Mouse (Mus musculus): ENCODE measurements around the gene C1qtnf1. TPM values are rescaled to one million over a fixed set of nuclear protein-coding genes. Genes with fewer than 3 reads are reported as not detected.

The C1qtnf1 gene
- polyA plus RNA-seq, 2 experiments = 1.1 to 1.4 TPM

DNA sequence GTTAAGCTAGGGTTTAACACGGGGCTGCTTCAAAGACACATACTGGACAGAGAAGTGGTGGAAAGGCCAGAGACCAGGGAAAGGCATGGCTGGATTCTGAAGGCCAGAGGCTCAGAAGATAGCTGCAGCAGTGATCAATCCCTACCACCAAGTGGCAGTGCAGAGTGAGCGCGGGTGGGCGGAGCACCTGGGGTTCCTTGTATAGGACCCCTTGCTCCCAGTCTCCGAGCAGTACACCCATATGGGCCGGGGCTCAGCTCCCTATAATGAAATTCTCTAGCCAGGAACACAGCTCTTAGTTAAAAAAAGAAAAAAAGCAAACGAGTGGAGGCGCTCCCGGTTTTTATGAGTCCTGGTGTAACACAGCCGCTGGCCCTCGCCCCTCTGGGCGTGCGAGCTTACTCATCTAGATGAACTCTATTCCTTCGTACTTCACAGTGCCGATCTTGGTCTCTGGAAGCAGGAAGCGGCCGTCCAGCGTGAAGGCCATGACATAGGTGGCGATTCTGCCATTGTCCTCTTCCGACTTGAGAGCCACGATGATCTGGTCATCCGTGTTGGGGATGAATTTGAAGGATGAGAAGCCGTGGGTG, 20.6 kb upstream of the C1qtnf1 start:
- Histone ChIP-seq H3K9ac (replicated peaks) (no peak overlapping the region), H3K4me1 (replicated peaks; ENCODE audit: control insufficient read depth in 2 of 2, insufficient read depth in 2 of 2, low read length in 1 of 2) (no peaks in the 10 kb centered on the region), H3K4me3 (ENCODE audit: insufficient read depth in 1 of 2, low read depth in 2 of 2, low read length in 2 of 2) (no peak overlapping the region), H3K4me2 (ENCODE audit: low read depth) (no peak overlapping the region), H3K27me3 (ENCODE audit: control insufficient read depth, insufficient read depth, low read length) (no peaks in the 10 kb centered on the region), H3K9me3 (ENCODE audit: control insufficient read depth, low read length) (no peaks in the 10 kb centered on the region), H3K36me3 (replicated peaks; ENCODE audit: control insufficient read depth, insufficient read depth, low read depth) (peaks cover 2% of the 10 kb centered on the region; the same call in 1 of the 2 replicates), H3K27ac (no peak overlapping the region)
- ATAC-seq (ENCODE audit: insufficient read depth) = no peak
- TF ChIP-seq EP300 (IDR thresholded peaks at IDR 0.05; ENCODE audit: low read depth) = no peak
- no peak for TF ChIP-seq CTCF (IDR thresholded peaks at IDR 0.05; ENCODE audit: low read depth)
- WGBS (ENCODE audit: insufficient replicate concordance) = 83% methylated on average over 23 of the region's 23 CpGs
- no peak for DNase-seq (ENCODE audit: low read depth in 3 of 3, low spot score in 3 of 3)

DNA sequence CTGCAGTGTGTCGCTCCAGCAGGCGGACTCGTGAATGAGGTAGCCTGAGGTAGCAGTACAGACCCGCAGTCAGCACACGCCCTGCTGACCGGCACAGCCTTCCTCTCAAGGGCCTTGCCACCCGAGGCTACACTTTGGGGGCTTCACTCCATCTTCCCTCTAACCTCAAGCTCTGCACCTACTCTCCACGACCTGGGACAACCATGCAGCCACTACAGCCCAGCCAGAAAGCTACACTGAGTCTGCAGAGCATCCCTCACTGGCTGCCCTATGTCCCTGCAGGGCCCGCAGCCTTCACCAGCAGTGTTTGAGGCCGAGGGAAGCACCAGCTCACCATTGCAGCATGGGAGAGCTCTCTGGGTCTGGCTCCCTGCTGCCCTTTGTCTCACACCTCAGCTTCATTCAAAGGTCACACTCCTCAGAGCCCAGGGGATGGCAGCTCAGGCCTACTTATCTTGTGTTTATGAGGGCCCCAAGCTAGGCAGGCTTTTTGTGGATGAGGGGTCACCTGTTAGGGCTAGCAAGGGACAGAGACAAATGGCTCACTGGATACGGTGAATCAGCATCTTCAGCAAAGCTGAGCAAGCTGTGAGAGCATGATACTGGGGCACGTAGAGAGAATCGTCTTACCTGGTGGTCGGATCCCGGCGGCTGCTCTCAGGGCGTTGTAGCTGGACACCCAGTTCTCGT, 19.8 kb upstream of the C1qtnf1 start:
- Histone ChIP-seq H3K27ac (no peak overlapping the region), H3K4me1 (replicated peaks; ENCODE audit: control insufficient read depth in 2 of 2, insufficient read depth in 2 of 2, low read length in 1 of 2) (no peaks in the 10 kb centered on the region), H3K9ac (replicated peaks) (no peak overlapping the region), H3K27me3 (ENCODE audit: control insufficient read depth, insufficient read depth, low read length) (no peaks in the 10 kb centered on the region), H3K36me3 (replicated peaks; ENCODE audit: control insufficient read depth, insufficient read depth, low read depth) (peaks cover 2% of the 10 kb centered on the region; the same call in 1 of the 2 replicates), H3K9me3 (ENCODE audit: control insufficient read depth, low read length) (no peaks in the 10 kb centered on the region), H3K4me3 (ENCODE audit: insufficient read depth in 1 of 2, low read depth in 2 of 2, low read length in 2 of 2) (no peak overlapping the region), H3K4me2 (ENCODE audit: low read depth) (no peak overlapping the region)
- DNase-seq (ENCODE audit: low read depth in 3 of 3, low spot score in 3 of 3) (no peak), ATAC-seq (ENCODE audit: insufficient read depth) (no peak)
- WGBS (ENCODE audit: insufficient replicate concordance) = 73% methylated on average over 18 of the region's 18 CpGs
- TF ChIP-seq CTCF (IDR thresholded peaks at IDR 0.05; ENCODE audit: low read depth) = no peak
- no peak for TF ChIP-seq EP300 (IDR thresholded peaks at IDR 0.05; ENCODE audit: low read depth)

DNA sequence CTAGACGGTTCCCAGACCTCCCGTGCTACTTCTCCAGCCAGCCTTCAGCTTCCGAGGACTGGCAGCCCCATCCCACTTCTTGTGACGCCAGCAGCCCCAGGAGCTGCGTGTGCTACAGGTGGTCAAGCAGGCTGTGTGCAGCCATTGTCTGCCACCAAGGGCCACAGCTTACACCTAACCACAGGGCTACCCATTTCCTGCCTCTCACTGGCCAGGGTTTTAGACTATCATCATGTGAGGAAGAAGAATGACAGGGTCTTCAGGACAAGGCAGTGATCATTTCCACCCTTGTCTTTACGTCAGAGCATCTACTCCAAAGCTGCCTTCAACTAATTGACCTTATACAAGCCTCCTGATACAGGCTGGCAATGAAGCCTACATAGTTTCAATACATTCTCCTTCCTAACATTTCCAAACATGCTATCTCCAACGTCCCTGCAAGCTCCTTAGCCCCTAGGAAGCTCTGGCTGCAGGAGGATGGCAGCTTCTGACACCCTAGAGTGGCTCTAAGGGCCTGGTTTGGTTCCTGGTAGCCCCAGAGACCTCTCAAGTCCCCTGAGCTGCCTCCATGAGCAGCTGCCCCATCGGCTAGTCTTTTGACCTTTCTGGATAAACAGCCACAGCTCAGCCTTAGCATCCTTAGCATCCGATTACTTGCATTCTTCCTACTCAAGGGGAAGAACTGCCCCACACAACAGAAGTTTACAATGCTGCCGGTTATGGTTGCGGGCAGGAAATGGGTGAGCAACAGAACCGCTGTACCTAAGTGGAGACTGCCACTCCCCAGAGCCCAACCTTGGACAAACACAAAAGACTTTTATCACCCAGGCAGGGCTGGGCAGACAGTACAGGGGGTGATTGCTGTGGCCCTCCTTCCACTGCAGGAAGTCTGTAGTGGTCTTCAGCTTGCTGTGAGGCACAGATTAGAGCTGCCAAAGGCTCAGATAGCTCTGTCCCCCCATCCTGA, 18.6 kb upstream of the C1qtnf1 start:
- Histone ChIP-seq H3K4me1 (replicated peaks; ENCODE audit: control insufficient read depth in 2 of 2, insufficient read depth in 2 of 2, low read length in 1 of 2) (no peaks in the 10 kb centered on the region), H3K27me3 (ENCODE audit: control insufficient read depth, insufficient read depth, low read length) (no peaks in the 10 kb centered on the region), H3K4me3 (ENCODE audit: insufficient read depth in 1 of 2, low read depth in 2 of 2, low read length in 2 of 2) (no peak overlapping the region), H3K4me2 (ENCODE audit: low read depth) (no peak overlapping the region), H3K36me3 (replicated peaks; ENCODE audit: control insufficient read depth, insufficient read depth, low read depth) (peaks cover 2% of the 10 kb centered on the region; the same call in 1 of the 2 replicates), H3K27ac (no peak overlapping the region), H3K9ac (replicated peaks) (no peak overlapping the region), H3K9me3 (ENCODE audit: control insufficient read depth, low read length) (no peaks in the 10 kb centered on the region)
- WGBS (ENCODE audit: insufficient replicate concordance) = 65% methylated on average over 12 of the region's 12 CpGs
- ATAC-seq (ENCODE audit: insufficient read depth) (no peak), DNase-seq (ENCODE audit: low read depth in 3 of 3, low spot score in 3 of 3) (no peak)
- TF ChIP-seq EP300 (IDR thresholded peaks at IDR 0.05; ENCODE audit: low read depth) (no peak), CTCF (IDR thresholded peaks at IDR 0.05; ENCODE audit: low read depth) (no peak)

DNA sequence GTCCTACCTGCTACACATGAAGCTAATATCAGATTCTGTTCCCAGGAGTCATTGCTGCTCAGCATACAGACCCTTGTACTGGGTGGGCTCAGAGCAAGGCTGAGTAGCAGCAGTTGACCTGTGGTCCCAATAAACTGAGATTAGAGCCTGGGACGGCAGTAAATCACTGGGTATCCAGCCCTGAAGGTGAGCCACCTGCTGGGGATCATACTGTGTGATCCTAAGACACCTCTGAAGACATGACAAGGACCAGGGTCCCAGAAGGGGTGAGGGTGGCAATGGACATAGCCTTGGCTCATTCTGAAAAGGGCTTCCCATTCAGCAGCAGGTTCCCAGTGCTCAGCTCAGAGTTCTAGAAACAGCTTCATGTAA, 17.9 kb upstream of the C1qtnf1 start:
- WGBS (ENCODE audit: insufficient replicate concordance) = 54% methylated on average over 1 of the region's 1 CpGs
- DNase-seq (ENCODE audit: low read depth in 3 of 3, low spot score in 3 of 3) (no peak), ATAC-seq (ENCODE audit: insufficient read depth) (no peak)
- no peak overlapping the region for H3K27ac ChIP-seq
- H3K4me2 ChIP-seq (ENCODE audit: low read depth) = no peak overlapping the region
- peaks cover 2% of the 10 kb centered on the region; the same call in 1 of the 2 replicates for H3K36me3 ChIP-seq (replicated peaks; ENCODE audit: control insufficient read depth, insufficient read depth, low read depth)
- no peak overlapping the region for H3K4me3 ChIP-seq (ENCODE audit: insufficient read depth in 1 of 2, low read depth in 2 of 2, low read length in 2 of 2)
- TF ChIP-seq CTCF (IDR thresholded peaks at IDR 0.05; ENCODE audit: low read depth) = no peak
- no peak for TF ChIP-seq EP300 (IDR thresholded peaks at IDR 0.05; ENCODE audit: low read depth)
- H3K27me3 ChIP-seq (ENCODE audit: control insufficient read depth, insufficient read depth, low read length) = no peaks in the 10 kb centered on the region
- no peaks in the 10 kb centered on the region for H3K4me1 ChIP-seq (replicated peaks; ENCODE audit: control insufficient read depth in 2 of 2, insufficient read depth in 2 of 2, low read length in 1 of 2)
- H3K9ac ChIP-seq (replicated peaks) = no peak overlapping the region
- H3K9me3 ChIP-seq (ENCODE audit: control insufficient read depth, low read length) = no peaks in the 10 kb centered on the region

DNA sequence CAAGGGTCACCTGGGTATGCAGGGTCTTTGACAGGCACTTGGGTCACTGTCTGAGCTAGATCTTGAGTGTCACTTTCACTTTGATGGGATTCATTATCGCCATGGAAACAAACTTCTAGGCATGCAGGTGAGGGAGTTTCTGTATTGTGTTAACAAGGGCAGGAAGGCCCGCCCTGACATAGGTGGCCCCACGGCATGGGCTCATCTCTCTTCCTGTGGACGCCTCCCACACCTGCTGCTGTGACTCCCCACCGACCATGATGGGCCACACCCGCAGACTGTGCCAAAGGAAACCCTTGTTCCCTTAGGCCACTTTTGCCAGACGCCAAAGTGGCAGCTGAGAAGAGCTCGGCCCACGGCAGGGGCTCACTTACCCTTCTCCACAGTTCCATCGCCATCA, 17.5 kb upstream of the C1qtnf1 start:
- H3K27ac ChIP-seq = no peak overlapping the region
- TF ChIP-seq CTCF (IDR thresholded peaks at IDR 0.05; ENCODE audit: low read depth) = no peak
- no peak for TF ChIP-seq EP300 (IDR thresholded peaks at IDR 0.05; ENCODE audit: low read depth)
- no peak overlapping the region for H3K4me2 ChIP-seq (ENCODE audit: low read depth)

More for the DNA sequence above, 17.5 kb upstream of the C1qtnf1 start:
- Histone ChIP-seq H3K27me3 (ENCODE audit: control insufficient read depth, insufficient read depth, low read length) (no peaks in the 10 kb centered on the region), H3K4me3 (ENCODE audit: insufficient read depth in 1 of 2, low read depth in 2 of 2, low read length in 2 of 2) (no peak overlapping the region), H3K9me3 (ENCODE audit: control insufficient read depth, low read length) (no peaks in the 10 kb centered on the region), H3K9ac (replicated peaks) (no peak overlapping the region), H3K36me3 (replicated peaks; ENCODE audit: control insufficient read depth, insufficient read depth, low read depth) (peaks cover 2% of the 10 kb centered on the region; the same call in 1 of the 2 replicates), H3K4me1 (replicated peaks; ENCODE audit: control insufficient read depth in 2 of 2, insufficient read depth in 2 of 2, low read length in 1 of 2) (no peaks in the 10 kb centered on the region)
- no peak for DNase-seq (ENCODE audit: low read depth in 3 of 3, low spot score in 3 of 3)
- ATAC-seq (ENCODE audit: insufficient read depth) = no peak
- WGBS (ENCODE audit: insufficient replicate concordance) = 73% methylated on average over 10 of the region's 10 CpGs

Measured in liver, embryonic 14.5 days (tissue).